Mouse (Mus musculus) thymus, adult 2 months (tissue): ENCODE results near the gene Slc24a4. TPM values are rescaled to one million over a fixed set of nuclear protein-coding genes. Genes with fewer than 3 reads are reported as not detected.

Experiments used
- DNase-seq: peaks from one replicate; pipeline ENCODE4 v3.0.0; 2021
- H3K27ac ChIP-seq: fragments of 200-500 bp; 2 replicates; pipeline ENCODE4 v1.5.1; 2012; ENCODE audit warnings: low read length, control low read depth; ENCODE audit not compliant: control insufficient read depth, insufficient read depth
- H3K27me3 ChIP-seq: fragments of 200-500 bp; 2 replicates; pipeline ENCODE4 v1.6.1; 2012; ENCODE audit warnings: mild to moderate bottlenecking, low read length, moderate library complexity, mixed read lengths; ENCODE audit not compliant: control insufficient read depth, insufficient read depth
- H3K36me3 ChIP-seq: fragments of 200-500 bp; 2 replicates; pipeline ENCODE4 v1.6.1; 2012; ENCODE audit warnings: mild to moderate bottlenecking, low read length, moderate library complexity; ENCODE audit not compliant: control insufficient read depth, insufficient read depth
- H3K4me1 ChIP-seq: fragments of 200-500 bp; replicated peaks from 2 replicates; pipeline ENCODE4 v1.6.1; 2012; ENCODE audit warnings: low read length; ENCODE audit not compliant: control insufficient read depth, insufficient read depth
- H3K4me3 ChIP-seq: fragments of 200-500 bp; 2 replicates; pipeline ENCODE4 v1.5.1; 2012; ENCODE audit warnings: mild to moderate bottlenecking, low read length, control low read depth, moderate library complexity; ENCODE audit not compliant: control insufficient read depth, insufficient read depth
- CTCF ChIP-seq: fragments of 200-500 bp; IDR thresholded peaks from 2 replicates; pipeline ENCODE4 v1.5.1; 2012; ENCODE audit warnings: mild to moderate bottlenecking, control low read depth, low read length, moderate library complexity, borderline replicate concordance; ENCODE audit not compliant: control insufficient read depth, poor library complexity, insufficient read depth; ENCODE audit errors: extremely low read depth
- POLR2A ChIP-seq: fragments of 200-500 bp; IDR thresholded peaks from 2 replicates; pipeline ENCODE4 v1.6.1; 2012; ENCODE audit warnings: mild to moderate bottlenecking, low read length, control low read depth, moderate library complexity; ENCODE audit not compliant: control insufficient read depth, poor library complexity, insufficient read depth; ENCODE audit errors: extremely low read depth
- WGBS: fragments of 180-500 bp; shearing (Covaris S2); methylation state at CpG from one replicate; pipeline ENCODE4 v1.1.7; 2018; 5-methylcytosine and 5-hydroxymethylcytosine counted together
- polyA plus RNA-seq: library from polyadenylated mRNA; depleted of rRNA; stranded (reverse); fragments of >200 nt; gene quantifications from 2 replicates; pipeline ENCODE4 v1.2.3, GENCODE M21; 2012

The Slc24a4 gene
- polyA plus RNA-seq, 1 experiment = 4.7 TPM

DNA sequence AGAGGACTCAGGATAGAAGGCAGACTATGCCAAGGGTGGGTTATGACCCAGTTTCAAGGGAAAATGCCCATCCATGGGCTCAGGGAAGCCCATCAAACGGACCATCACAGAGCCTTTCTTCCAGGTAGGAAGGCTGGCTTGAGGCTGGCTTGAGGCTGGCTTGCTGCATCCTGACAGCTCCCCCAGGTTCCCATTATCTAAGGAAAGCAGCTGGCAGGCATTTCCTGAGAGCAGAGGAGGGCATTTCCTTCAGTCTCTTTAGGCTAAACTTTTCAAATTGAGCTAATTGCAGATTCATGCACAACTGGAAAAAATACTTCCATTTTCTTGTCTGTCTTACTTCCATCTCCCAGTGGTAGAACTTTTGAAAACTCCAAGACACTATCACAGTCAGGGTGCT is 26.3 kb downstream of the Slc24a4 start:
- Histone ChIP-seq H3K27me3 (no peaks in the 10 kb centered on the region), H3K27ac (no peak overlapping the region), H3K4me3 (no peak overlapping the region), H3K4me1 (no peaks in the 10 kb centered on the region), H3K36me3 (no peaks in the 10 kb centered on the region)
- DNase-seq = no peak
- WGBS = 19% methylated on average over 1 of the region's 1 CpGs
- TF ChIP-seq CTCF = no peak

DNA sequence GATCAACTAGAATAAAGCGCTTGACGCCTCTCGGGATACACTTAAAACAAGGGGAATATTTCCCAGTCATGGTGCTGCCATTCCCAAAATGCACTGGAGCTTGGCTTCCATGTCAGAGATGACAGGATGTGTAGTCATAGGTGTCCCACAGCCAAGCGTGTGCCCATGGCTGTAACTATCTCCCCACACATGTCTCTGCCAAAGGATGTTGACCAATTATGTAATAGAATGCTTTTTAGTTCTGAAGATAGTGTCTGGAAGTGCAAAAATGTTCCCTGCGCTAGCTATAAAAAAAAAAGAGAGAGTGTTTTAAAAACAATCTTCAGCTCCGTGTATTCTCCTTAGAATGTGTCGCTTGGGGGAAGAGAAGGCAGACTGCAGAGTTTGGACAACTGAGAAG is 36.1 kb downstream of the Slc24a4 start:
- Histone ChIP-seq H3K4me3 (no peak overlapping the region), H3K27ac (no peak overlapping the region), H3K27me3 (no peaks in the 10 kb centered on the region), H3K4me1 (no peaks in the 10 kb centered on the region), H3K36me3 (no peaks in the 10 kb centered on the region)
- TF ChIP-seq POLR2A = no peak
- no peak for TF ChIP-seq CTCF
- no peak for DNase-seq
- whole genome bisulfite sequencing = 94% methylated on average over 7 of the region's 7 CpGs

DNA sequence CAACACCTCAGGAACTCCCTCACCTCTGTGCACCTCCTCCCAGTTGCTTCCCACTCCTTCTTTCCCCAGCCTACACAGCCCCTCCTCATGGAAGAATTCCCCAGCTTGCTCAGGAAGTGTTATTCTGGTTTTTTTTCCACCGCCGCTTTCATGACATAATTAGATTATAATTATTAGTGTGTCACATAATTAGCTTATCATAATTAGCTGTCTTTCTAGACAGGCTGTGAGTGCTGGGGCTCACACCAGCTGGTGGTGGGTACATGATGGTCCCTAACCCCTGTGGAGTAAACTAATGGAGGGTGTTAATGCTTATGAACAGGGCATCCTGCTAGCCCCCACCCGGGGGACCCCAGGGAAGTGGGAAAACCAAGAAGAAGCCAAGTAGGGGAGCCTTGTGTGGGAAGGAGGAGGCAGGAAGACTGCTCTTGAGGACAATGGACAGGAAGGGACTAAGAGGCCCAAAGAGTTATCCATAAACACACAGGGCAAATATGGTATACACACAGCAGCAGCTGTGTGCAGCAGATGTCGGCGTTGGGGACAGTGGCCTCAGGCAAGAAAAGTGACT is 38.2 kb downstream of the Slc24a4 start:
- H3K27ac ChIP-seq = no peak overlapping the region
- H3K4me1 ChIP-seq = no peaks in the 10 kb centered on the region
- TF ChIP-seq CTCF (no peak), POLR2A (no peak)
- no peak for DNase-seq
- 83% methylated on average over 5 of the region's 5 CpGs for WGBS
- H3K36me3 ChIP-seq = no peaks in the 10 kb centered on the region
- H3K4me3 ChIP-seq = no peak overlapping the region
- H3K27me3 ChIP-seq = no peaks in the 10 kb centered on the region

DNA sequence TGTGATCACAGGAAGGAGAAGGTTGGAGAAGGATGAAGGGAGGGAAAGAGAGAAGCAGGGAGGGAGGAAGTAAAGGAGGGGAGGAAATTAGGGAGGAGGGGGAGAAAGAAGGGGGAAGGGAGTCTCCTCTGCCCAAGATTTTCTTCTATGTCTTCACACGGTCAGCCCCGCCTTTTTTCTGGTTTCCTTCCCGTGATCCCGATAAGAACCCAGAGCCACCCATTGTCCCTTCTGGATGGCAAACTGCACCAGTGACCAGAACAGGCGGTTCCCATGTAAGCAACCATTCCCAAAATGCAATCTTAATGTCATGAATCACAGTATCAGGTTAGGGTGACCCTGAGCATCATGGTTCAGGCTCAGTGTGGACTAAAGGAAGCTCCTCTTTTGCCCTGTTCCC is 38.8 kb downstream of the Slc24a4 start:
- Histone ChIP-seq H3K27me3 (no peaks in the 10 kb centered on the region), H3K4me3 (no peak overlapping the region), H3K36me3 (no peaks in the 10 kb centered on the region), H3K27ac (no peak overlapping the region), H3K4me1 (no peaks in the 10 kb centered on the region)
- no peak for TF ChIP-seq POLR2A
- no peak for TF ChIP-seq CTCF
- 75% methylated on average over 5 of the region's 5 CpGs for WGBS
- DNase-seq = no peak

DNA sequence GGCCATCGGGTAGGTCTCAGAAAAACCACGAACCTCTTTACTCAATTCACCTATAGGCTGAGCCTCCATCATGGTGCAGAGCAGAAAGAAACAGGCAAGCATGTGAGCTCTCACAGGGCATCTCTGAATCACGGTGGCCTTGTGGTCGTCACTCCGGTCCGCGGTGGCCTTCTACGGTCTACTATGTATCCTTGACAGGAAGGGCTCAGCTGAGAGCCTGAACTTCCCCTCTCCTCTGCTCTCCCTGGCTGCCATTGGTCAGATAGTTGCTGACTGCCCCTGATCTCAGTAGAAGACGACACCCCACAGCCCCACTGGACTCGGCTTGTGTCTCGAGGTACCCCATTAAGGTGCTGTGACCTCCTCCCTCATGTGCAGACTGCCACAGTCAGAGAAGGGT is 44.2 kb downstream of the Slc24a4 start:
- no peak for TF ChIP-seq POLR2A
- TF ChIP-seq CTCF = no peak
- no peak for DNase-seq
- no peaks in the 10 kb centered on the region for H3K4me1 ChIP-seq
- H3K27ac ChIP-seq = no peak overlapping the region
- H3K4me3 ChIP-seq = no peak overlapping the region
- no peaks in the 10 kb centered on the region for H3K27me3 ChIP-seq
- WGBS = 81% methylated on average over 11 of the region's 11 CpGs
- H3K36me3 ChIP-seq = no peaks in the 10 kb centered on the region

DNA sequence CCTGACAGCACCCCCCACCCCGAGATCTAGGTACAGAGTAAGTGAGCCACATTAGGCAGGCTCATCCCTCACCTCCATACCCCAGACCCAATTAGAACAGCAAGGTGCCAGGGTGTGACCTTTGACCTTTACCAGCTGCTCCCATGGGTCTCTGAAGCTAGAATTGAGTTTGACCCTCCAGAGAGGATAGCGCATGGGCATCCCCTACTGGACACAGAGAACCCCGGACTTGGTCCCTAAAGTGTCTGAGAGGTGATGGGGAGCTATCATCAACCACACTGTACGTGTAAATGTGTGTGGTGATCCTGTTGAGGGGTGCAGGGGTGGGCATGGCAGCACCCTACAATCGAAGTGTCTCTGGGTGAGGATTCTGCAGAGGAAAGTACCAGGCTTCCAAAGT is 44.8 kb downstream of the Slc24a4 start:
- Histone ChIP-seq H3K36me3 (no peaks in the 10 kb centered on the region), H3K27me3 (no peaks in the 10 kb centered on the region), H3K4me3 (no peak overlapping the region), H3K4me1 (no peaks in the 10 kb centered on the region), H3K27ac (no peak overlapping the region)
- no peak for DNase-seq
- TF ChIP-seq POLR2A = no peak
- TF ChIP-seq CTCF = no peak
- 95% methylated on average over 5 of the region's 5 CpGs for WGBS
